Mouse (Mus musculus) fibroblast of lung, adult 2 months (primary cell): ENCODE measurements around the gene Ndufa5.
A peak's percentile ranks its signal among the peaks of the same experiment; 100 is the strongest.

Experiments used
- DNase-seq: peaks from one replicate; pipeline ENCODE4 v3.0.0-alpha.2; 2011; ENCODE audit warnings: low read depth

The Ndufa5 gene

GRCm38 (mm10) chr6:24525705-24526104 is 2.1 kb downstream of the Ndufa5 start:
- no peak for DNase-seq

- no peak for DNase-seq
These were observed 11.6 kb downstream of the Ndufa5 start for GRCm38 (mm10) chr6:24516197-24516596.

GRCm38 (mm10) chr6:24514552-24515284 is 13.1 kb downstream of the Ndufa5 start, which contains the start of gene Iqub:
TSS of gene Iqub (minus strand) at chr6:24515067.
- no peak for DNase-seq

- DNase-seq = no peak
These were observed 23.7 kb downstream of the Ndufa5 start for GRCm38 (mm10) chr6:24504141-24504540.

GRCm38 (mm10) chr6:24490341-24490740 is 37.5 kb downstream of the Ndufa5 start:
- peak; percentile 5 for DNase-seq

GRCm38 (mm10) chr6:24486530-24486929 is 41.3 kb downstream of the Ndufa5 start:
- no peak for DNase-seq

GRCm38 (mm10) chr6:24470571-24471132 is 57.2 kb downstream of the Ndufa5 start:
- DNase-seq = no peak

- no peak for DNase-seq
These were observed 57.7 kb downstream of the Ndufa5 start for GRCm38 (mm10) chr6:24470135-24470534.
